Mouse (Mus musculus): Measurements from ENCODE around the gene Etfb.
A peak's percentile ranks its signal among the peaks of the same experiment; 100 is the strongest.

The Etfb gene

DNA sequence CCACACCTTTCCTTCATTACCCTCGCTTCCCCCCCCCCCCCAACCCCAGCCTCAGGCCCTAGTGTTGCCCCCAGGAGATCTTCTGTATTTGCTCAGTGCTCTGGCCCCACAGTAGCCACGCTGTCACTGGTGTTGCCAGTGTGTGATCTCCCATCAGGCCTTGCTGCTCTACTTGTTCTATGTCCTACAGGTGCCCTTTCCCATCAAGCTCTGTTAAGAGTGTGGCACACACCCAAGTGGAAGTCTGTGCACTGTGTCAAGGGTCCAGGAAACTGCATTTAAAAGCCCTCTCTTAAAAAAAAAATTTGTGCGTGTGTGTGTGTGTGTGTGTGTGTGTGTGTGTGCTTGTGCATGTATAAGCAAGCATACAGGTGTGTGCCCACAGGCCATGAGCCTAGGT is 4.4 kb downstream of the Etfb start:
- no peak for DNase-seq (ENCODE audit: low read depth, low spot score)

DNA sequence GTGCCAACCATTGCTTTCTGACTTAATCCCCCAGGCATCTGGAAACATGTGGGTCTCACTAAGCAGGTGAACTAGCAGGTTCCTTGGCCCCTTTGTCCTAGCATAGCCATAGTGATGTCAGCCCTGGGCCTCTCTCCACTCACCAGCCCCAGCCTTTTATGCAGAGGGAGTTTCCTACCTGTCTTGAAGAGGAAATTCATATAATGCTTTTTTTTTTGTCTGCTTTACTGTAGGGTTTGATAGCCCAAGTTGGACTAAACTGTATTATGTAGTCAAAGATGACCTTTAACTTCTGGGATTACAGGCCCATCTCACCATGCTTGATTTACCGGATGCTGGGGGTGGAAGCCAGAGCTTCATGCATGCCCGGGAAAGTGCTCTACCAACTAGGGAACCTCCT is 5.9 kb downstream of the Etfb start:
- no peak for DNase-seq (ENCODE audit: low read depth, low spot score)

DNA sequence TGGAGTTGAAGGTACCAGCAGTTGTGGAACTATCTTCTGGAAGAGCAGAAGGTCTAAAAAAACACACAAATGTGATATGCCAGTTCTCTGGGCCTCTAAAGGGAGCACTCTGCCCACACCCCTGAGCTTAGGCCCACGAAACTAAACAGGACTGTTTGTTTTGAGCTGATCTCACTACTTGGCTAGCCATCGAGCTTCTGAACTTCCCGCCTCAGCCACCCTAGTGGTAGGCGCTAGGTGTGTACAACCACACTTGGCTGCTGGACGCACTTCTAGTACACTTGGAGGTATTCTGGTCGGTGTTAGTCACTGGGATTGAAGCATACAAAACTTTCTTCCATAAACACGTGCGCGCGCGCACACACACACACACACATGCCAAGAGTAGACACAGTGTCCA is 7.8 kb downstream of the Etfb start:
- DNase-seq (ENCODE audit: low read depth, low spot score), result no peak

DNA sequence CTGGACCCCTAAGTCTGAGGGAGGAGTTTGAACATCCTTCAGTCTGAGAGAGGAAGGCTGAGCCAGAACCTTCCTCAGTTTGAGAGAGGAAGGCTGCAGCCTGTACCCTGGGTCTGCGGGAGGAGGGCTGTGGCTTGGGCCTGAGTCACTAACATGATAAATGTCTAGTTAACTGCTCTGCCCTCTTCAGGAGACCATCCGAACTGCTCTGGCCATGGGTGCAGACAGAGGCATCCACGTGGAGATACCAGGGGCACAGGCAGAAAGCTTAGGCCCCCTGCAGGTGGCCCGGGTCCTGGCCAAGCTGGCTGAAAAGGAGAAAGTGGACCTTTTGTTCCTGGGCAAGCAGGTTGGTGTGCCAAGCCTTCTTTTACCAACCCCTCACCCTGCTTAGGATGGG is 8.7 kb downstream of the Etfb start:
- DNase-seq (ENCODE audit: low read depth, low spot score), result no peak

DNA sequence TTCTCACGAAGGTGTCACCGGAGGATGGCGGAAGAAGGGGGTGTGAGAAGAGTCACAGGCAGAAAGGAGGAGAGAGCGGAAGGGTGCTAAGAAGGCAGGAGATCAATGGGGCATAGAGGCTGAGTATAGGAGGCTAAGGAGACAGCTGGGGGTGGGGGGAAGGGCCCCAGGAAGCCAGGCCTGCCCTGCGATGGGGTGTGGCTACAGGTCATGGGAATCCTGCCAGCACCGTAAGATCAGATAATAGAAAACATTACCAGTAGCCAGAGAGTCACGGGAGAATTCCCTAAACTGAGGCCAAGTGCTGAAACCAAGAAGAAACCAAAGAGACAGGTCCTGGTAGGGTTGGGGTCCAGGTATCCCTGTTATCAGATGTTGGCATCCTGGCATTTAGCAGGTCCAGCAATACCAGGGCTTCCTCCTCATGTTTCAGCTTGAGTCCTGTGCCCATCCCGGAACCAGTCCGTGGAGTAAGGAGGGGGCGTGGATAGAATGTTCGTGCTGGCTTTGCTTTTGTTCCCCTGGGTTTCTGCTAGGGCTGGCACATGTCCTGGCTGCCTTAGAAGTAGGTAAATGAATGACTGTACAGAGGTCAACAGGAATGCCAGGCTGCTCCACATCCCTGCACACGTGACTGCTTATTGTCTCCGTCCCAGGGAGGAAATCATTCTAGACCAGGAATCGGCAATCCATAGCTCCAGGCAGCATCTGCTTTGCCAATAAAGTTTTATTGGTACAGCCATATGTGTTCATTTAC is 9.9 kb downstream of the Etfb start:
- DNase-seq (ENCODE audit: low read depth, low spot score), result no peak

DNA sequence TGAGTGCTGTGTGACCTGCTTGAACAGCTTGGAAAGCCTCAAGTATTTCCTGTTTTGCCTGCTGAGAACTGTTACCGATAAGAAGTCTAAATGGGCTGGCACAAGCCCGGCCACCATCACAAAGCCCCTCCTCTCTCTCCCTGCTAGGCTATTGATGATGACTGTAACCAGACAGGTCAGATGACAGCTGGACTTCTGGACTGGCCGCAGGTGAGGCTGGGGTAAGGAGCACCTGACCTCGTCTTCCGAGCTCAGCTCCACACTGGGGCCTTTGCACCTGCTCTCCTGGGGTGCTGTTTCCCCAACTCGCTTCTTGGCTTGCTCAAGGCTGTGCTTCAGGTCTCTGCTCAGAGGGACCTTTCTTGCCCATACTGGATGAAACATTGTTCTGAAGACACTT is 10.5 kb downstream of the Etfb start:
- no peak for DNase-seq (ENCODE audit: low read depth, low spot score)

DNA sequence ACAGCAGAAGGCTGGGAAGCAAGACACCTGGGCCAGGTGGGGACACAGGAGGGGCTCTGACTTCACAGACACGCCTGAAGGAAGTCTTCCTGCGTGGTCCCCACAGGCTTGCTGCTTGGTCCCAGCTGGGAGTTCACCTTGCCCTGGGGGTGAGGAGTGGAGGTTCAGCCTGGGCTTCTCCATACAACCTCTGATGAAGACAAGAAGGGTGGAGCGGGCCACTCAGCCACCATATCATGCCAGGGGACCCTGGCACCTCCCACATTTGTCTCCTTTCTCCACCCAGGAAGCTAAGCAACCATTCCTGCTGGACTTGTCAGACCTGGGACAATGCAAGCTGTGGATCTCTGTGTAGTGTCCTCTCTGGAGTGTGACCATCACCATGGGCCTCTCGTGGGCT is 19.0 kb downstream of the Etfb start, which contains the start of gene Vsig10l:
Gene Vsig10l (plus strand): TSS at position 301 of the 400 bp plus-strand sequence.
- DNase-seq (ENCODE audit: low read depth, low spot score), result no peak

DNA sequence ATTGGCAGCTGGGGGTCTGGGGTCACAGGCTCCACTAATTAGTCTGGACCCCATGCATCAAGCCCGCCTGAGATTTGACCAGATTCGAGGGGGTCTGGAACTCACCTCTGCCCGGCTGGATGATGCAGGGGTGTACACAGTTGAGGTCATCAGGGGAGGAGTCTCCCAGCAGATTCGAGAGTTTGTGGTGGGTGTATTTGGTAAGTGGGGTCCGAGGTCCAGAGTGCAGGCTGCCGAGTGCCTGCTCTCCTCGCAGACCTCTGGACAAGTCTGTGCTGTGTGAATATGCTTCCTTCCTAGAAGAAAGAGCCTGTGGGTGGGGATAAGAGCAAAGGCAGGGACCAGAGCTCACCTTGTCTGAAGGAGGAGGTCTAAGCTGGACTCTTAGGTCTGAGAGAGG is 20.1 kb downstream of the Etfb start:
- no peak for DNase-seq (ENCODE audit: low read depth, low spot score)

DNA sequence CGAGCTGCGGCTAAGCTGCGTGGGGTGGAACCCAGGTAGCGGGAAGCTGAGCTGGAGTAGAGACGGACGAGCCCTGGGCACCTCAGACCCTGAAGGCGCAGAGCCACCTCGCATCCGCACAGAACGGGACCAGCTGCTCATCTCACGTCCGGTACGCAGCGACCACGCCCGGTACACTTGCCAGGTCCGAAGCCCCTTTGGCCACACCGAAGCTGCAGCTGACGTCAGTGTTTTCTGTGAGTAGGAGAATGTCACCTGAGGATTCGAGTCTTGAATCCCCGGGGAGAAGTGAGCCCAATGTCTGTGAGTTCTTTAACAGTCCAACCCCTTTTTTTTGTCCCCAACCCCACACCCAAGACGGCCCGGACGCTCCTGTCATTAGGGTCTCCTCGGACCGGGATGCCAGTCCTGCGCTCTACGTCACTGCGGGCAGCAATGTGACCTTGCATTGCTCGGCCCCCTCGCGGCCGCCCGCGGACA is 21.0 kb downstream of the Etfb start:
- no peak for DNase-seq (ENCODE audit: low read depth, low spot score)

DNA sequence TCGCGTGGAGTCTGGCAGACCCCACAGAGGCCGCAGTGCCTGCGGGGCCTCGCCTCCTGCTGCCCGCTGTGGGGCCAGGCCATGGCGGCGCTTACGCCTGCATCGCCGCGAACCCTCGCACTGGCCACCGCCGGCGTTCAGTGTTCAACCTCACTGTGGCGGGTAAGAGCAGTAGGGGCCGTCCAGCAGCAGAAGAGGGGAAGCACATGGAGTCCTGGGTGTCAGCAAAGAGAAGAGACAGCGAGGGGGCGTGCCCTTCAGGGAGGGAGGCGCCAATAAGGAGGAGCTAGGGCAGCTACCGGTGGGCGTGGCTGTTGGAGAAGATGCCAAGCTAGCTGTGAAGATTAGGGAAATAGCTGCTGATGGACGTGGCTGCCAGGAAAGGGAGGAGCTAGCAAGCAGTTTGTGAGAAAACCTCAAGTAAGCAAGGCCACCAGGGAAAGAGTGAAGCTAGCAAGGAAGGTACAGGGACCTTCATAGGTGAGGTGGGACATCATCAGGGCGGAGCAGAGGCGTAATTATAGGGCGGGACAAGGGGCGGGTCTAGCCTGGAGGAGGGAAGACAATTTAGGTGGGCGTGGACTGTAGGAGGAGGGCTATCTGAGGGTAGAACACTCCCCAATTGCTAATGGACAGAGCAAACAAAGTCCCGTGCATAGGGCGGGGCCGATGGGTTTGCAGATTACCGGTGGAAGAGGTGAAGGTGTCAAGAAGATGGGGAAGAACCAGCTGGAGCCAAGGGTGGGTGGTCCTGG is 21.6 kb downstream of the Etfb start:
- DNase-seq (ENCODE audit: low read depth, low spot score), result peak; percentile 81

DNA sequence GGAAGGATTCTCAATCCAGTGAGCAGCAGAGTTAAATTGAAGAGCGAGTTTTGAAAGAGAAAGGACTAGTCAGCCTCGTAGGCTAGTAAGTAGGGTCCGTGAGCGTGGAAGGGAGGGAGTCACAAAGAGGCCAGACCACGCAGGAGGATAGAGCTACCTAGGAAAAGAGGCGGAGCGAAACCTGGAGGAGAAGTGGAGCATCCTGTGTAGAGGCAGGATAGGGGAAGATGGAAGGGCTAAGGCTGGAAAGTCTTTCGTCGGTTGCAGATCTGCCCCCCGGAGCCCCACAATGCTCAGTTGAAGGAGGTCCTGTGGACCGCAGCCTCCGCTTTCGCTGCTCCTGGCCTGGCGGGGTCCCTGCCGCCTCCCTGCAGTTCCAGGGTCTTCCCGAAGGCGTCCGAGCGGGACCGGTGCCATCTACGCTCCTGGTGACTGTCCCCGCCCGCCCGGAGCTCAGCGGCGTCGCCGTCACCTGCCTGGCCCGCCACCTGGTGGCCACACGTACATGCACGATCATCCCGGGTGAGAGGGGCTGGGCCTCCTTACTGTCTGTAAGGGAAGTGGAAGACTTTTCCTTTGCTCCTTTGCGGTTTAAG is 22.3 kb downstream of the Etfb start:
- peak; percentile 62 for DNase-seq (ENCODE audit: low read depth, low spot score)

DNA sequence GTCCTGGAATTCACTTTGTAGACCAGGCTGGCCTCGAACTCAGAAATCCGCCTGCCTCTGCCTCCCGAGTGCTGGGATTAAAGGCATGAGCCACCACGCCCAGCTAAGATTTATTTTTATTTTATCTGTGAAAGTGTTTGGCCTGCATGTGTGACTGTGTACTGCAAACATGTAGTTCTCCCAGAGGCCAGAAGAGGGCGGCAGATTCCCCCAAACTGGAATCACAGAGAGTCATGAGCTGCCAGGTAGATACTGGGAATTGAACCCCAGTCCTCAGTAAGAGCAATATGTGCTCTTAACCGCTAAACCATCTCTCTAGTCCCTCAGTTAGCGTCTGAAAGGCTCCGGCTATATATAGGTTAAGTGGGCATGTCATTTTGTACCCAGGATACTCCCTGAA is 26.5 kb downstream of the Etfb start:
- no peak for DNase-seq (ENCODE audit: low read depth, low spot score)

DNA sequence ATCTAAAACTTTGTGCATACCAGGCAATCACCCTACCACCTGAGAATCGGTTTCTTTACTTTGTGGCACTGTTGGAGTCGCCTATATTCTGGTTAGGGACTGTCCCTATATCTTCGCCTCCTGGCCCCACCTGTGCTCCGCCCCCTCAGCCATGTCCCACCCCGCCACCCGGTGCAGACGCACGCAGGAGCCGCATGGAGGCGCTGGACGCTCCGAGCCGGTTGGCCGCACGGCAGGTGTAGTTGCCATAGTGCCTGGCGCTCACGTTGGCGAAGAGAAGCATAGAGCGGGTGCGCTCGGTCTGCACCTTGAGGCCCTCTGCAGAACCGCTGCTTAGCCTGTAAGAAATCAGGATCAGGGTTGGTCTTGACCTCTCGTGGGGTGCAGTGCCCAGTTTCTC is 31.8 kb downstream of the Etfb start:
- peak; percentile 67 for DNase-seq (ENCODE audit: low read depth, low spot score)

DNA sequence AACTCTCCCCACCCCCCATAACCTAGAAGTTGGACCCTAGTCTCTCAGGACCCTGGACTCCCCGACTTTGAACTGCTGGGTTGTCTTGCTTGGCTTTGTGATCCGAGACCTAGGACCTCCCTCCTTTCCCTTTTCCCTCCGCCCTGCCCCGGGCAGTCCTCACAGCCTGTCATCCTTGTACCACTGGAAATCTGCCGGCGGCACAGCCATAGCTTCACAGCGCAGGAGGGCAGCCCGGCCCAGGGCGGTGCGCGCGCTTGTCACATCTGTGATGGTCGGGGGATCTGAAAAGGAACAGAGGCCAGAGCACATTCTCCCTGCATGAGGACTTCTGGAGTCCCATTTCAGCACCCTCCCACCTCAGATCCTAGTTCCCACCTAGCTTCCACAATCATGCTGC is 32.5 kb downstream of the Etfb start:
- no peak for DNase-seq (ENCODE audit: low read depth, low spot score)

DNA sequence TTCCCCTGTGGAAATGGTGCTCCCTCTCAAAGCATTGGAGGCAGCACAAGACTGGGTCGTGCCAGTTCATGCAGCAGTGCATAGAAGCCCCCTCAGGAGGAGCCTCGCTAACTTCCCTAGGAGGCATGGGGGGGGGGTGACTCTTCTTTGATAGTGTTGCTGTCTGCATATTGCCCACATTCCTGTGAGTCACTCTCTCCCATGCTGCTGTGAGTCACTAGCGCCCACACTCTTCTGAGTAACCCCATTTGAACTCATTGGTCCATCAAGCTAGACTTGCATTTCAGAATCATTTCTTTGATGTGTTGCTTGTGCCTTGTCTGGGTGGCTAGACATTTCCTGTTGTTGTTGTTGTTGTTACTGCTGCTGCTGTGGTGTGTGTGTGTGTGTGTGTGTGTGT is 37.3 kb downstream of the Etfb start:
- no peak for DNase-seq (ENCODE audit: low read depth, low spot score)

DNA sequence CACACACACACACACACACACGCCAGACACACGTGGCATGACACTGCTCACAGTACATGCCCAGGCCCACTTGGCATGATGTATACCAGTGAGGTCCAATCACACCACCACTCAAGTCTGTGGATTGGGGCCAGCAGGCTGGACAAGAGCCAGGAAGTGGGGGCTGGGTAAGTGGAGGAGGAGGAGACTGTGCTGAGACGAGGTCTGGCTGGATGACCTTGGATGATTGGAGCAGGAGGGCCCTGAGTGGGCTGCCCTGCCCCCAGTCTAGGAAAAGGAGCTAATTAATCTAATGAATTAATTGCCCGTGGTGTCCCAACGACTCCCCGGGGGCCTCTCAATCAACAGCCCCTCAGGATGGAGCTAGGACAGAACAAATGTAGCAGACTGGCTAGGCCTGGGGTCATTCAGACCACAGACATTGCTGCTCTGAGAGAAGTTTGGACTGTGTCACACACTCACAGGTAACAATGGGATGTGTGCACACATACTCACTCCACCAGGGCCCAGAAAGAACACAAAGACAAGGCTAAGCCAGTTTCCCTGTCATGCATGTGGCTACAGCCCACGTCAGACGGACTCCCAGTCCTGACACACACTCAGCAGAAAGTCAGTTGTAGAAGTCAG is 38.3 kb downstream of the Etfb start:
- no peak for DNase-seq (ENCODE audit: low read depth, low spot score)

DNA sequence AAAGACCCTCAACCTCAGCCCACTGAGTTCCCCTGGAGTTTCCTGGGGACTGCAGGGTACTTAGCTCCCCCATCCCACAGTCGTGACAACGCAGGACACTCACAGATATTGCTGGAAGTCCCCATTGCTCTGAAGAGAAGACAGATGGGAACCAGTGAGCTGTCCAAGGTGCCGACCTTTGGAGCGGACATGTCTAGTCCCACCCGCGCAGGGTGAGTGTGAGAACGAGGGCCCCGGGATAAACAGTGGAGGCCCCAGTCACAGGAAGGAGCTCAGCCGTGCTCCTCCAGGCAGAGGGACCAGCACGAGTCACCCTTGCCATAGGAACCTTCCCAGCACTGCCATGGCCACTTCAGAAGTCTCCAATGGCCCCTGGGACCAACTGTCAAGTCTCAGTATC is 39.4 kb downstream of the Etfb start:
- no peak for DNase-seq (ENCODE audit: low read depth, low spot score)

DNA sequence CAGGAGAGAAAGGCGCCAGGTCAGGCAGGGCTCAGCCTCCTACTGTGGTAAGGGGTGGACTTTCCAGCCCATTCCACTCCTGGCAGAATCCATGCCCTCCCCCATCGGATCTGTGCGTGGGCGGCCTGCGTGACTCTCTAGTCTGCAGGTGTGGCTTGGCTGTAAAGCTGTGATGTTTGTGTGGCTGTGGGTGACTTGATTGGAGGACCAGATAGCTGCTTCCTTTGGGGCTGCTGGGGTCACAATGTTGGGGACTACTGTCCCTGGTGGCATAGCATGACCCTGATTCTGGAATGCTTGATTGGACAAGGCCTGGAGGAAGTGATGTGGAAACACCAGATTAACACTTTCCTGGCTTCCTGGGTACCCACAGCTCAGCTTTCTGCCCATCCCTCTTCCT is 44.8 kb downstream of the Etfb start:
- DNase-seq (ENCODE audit: low read depth, low spot score), result no peak

DNA sequence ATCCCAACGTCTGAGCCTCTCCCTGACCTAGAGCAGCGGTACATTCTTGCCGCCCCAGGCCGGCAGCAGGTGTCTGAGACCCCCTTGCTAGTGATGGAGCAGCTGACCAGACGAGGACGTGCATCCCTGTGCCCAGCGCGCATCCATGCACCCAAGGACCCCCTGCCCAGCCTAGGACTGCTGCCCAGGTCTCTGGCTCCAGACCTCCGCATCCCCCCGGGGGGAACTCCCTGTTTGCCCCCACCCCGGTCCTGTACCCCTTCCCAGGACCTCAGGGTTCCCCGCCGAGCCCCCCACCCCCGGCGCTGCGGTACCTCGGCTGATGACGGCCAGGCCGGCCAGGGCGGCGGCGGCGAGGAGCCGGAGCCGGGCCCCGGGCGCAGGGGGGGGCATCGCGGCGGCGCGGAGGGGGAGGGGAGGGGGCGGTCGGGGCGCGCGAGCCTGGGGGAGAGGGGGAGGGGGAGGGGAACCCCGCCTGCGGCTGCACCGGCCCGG is 45.8 kb downstream of the Etfb start, which contains the start of gene Iglon5:
Gene Iglon5 (minus strand): TSS at position 445 of the 495 bp plus-strand sequence.
- no peak for DNase-seq (ENCODE audit: low read depth, low spot score)

DNA sequence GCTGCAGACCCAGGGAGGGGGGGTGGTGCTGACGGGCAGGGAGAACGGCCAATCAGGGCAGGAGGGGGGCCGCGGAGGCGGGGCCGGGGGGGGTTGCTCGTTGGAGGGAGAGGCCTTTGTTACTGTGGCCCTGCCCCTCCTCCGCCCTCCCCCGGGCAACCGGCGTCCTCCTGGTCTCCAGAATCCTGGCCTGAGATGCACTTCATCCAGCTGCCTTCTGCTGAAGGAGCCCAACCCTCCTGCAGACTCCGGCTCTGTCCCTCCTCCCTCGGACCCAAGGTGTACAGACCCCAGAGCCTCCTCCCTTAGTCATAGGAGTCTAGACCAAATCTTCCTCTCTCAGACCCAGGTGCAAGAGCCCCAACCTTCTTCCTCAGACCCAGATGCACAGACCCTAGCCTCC is 46.3 kb downstream of the Etfb start:
- no peak for DNase-seq (ENCODE audit: low read depth, low spot score)

DNA sequence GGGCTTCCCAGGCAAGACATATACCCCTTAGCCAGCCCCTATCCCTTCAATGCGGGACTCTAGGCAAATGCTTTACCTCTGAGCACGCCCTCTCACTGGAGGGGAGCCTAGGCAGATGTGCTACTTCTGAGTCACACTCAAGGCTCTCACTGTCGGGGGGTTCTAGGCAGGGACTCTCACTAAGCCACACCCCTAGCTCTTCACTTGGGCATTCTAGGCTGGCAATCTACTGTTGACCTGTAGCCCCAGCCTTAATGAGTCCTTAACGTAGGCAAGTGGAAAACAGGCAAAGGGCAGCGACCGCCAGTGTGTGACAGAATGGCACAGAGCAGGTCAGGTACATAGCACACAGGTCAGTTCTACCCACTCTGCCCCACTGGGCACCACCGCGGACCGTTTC is 47.0 kb downstream of the Etfb start:
- no peak for DNase-seq (ENCODE audit: low read depth, low spot score)

Data from WW6 (cell line).